Mouse (Mus musculus): ENCODE data around the gene Snx8. TPM values are rescaled to one million over a fixed set of nuclear protein-coding genes. Genes with fewer than 3 reads are reported as not detected.

Snx8 gene
- polyA plus RNA-seq, 1 experiment from 2014 or later = 19.3 TPM

DNA sequence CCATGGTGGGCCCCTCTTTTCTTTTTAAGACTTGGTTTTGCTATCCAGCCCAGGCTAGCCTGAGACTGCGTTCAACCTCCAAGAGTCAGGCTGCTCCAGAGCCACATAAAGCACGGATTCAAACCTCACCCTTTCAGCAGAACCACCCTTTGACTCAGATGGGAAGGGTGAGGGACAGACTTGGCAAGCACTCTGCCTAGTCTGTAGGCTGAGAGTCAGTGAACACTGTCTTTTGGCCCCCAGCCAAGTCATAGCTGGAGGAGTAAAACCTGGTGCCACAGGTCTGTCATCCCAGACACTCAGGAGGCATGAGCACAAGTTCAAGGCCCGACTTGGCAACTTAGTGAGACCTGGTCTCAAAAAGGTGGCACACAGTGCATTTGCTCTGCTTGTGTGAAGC is 72.3 kb downstream of the Snx8 start:
- Histone ChIP-seq H3K4me3 (replicated peaks; ENCODE audit: low read length) (no peak overlapping the region), H3K36me3 (ENCODE audit: control insufficient read depth, insufficient read depth, low read length) (no peaks in the 10 kb centered on the region), H3K9ac (ENCODE audit: low read length) (no peak overlapping the region), H3K27ac (ENCODE audit: low read length) (no peak overlapping the region), H3K4me1 (ENCODE audit: control insufficient read depth, insufficient read depth, low read length) (peaks cover 7% of the 10 kb centered on the region), H3K4me2 (ENCODE audit: low read depth, low read length) (no peak overlapping the region), H3K9me3 (replicated peaks; ENCODE audit: control insufficient read depth, low read length) (no peaks in the 10 kb centered on the region), H3K27me3 (ENCODE audit: control insufficient read depth, insufficient read depth, low read length) (no peaks in the 10 kb centered on the region)
- no peak for ATAC-seq (ENCODE audit: insufficient read depth, low FRiP score)
- WGBS = 74% methylated on average over 3 of the region's 3 CpGs

DNA sequence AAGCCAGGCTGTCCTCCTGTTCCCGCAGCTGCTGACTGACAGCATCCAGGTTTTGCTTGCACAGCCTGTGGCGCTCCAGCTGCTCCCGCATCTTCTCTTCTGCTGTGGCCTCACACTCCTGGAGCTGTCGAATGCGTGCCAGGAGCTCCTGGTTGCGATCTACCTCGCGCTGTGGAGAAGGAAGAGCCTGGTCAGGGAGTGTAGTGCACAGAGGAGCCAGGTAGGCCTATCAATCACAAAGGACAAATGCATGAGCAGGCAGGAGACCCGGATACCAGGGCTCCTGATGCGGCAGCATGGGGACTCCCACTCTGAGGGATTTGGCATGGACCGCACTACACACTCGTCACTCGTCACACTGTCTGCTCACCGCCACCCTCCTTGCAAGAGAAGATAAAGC is 81.5 kb downstream of the Snx8 start:
- ATAC-seq (ENCODE audit: insufficient read depth, low FRiP score) = no peak
- Histone ChIP-seq H3K36me3 (ENCODE audit: control insufficient read depth, insufficient read depth, low read length) (peaks cover 1% of the 10 kb centered on the region; the same call in 1 of the 2 replicates), H3K9ac (ENCODE audit: low read length) (no peak overlapping the region), H3K4me3 (replicated peaks; ENCODE audit: low read length) (no peak overlapping the region), H3K4me2 (ENCODE audit: low read depth, low read length) (no peak overlapping the region), H3K27me3 (ENCODE audit: control insufficient read depth, insufficient read depth, low read length) (no peaks in the 10 kb centered on the region), H3K4me1 (ENCODE audit: control insufficient read depth, insufficient read depth, low read length) (no peaks in the 10 kb centered on the region), H3K9me3 (replicated peaks; ENCODE audit: control insufficient read depth, low read length) (no peaks in the 10 kb centered on the region), H3K27ac (ENCODE audit: low read length) (no peak overlapping the region)
- 93% methylated on average over 14 of the region's 14 CpGs for WGBS

DNA sequence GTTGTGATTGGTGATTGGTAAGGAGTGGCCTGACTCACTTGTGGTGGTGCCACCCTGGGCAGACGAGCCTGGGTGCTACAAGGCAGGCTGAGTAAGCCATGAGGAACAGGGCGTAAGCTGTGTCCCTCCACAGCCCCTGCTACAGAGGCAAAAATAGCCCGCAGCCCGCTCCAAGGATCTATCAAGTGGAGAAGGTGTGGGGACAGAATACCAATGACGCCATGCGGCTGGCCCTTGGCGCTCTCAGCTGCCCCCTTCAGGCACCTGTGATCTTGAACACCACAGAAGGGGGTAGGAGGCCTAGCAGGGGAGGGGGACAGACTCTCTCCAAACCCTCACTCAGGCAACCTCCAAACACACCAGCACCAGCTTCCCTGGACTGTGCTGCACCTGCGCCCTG is 83.0 kb downstream of the Snx8 start:
- no peak overlapping the region for H3K9ac ChIP-seq (ENCODE audit: low read length)
- no peak overlapping the region for H3K4me2 ChIP-seq (ENCODE audit: low read depth, low read length)
- H3K9me3 ChIP-seq (replicated peaks; ENCODE audit: control insufficient read depth, low read length) = no peaks in the 10 kb centered on the region
- 87% methylated on average over 8 of the region's 8 CpGs for WGBS
- peaks cover 12% of the 10 kb centered on the region; the same call in 1 of the 2 replicates for H3K36me3 ChIP-seq (ENCODE audit: control insufficient read depth, insufficient read depth, low read length)
- ATAC-seq (ENCODE audit: insufficient read depth, low FRiP score) = no peak
- no peak overlapping the region for H3K27ac ChIP-seq (ENCODE audit: low read length)
- no peaks in the 10 kb centered on the region for H3K27me3 ChIP-seq (ENCODE audit: control insufficient read depth, insufficient read depth, low read length)
- no peaks in the 10 kb centered on the region for H3K4me1 ChIP-seq (ENCODE audit: control insufficient read depth, insufficient read depth, low read length)
- H3K4me3 ChIP-seq (replicated peaks; ENCODE audit: low read length) = no peak overlapping the region

DNA sequence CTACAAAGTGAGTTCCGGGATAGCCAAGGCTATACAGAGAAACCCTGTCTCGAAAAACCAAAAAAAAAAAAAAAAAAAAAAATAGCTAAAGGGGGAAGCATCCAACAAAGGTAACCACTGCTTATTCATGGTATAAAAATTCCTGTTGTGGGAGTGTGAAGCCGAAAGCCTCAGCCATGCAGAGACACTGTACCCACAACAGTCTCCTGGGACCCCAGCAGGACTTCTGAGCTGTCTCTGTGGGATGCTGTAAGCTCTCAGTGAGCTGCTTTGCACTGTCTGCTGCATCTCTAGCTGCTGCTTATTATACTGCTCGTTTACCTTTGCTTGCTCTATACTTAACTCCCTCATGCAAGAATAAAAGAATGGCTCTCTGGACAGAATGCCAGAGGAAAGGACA is 90.8 kb downstream of the Snx8 start:
- WGBS = 90% methylated on average over 4 of the region's 4 CpGs
- Histone ChIP-seq H3K4me3 (replicated peaks; ENCODE audit: low read length) (no peak overlapping the region), H3K9ac (ENCODE audit: low read length) (no peak overlapping the region), H3K36me3 (ENCODE audit: control insufficient read depth, insufficient read depth, low read length) (peaks cover 20% of the 10 kb centered on the region; the same call in 1 of the 2 replicates), H3K4me2 (ENCODE audit: low read depth, low read length) (no peak overlapping the region), H3K9me3 (replicated peaks; ENCODE audit: control insufficient read depth, low read length) (no peaks in the 10 kb centered on the region), H3K27me3 (ENCODE audit: control insufficient read depth, insufficient read depth, low read length) (no peaks in the 10 kb centered on the region), H3K27ac (ENCODE audit: low read length) (no peak overlapping the region), H3K4me1 (ENCODE audit: control insufficient read depth, insufficient read depth, low read length) (no peaks in the 10 kb centered on the region)
- ATAC-seq (ENCODE audit: insufficient read depth, low FRiP score) = no peak

DNA sequence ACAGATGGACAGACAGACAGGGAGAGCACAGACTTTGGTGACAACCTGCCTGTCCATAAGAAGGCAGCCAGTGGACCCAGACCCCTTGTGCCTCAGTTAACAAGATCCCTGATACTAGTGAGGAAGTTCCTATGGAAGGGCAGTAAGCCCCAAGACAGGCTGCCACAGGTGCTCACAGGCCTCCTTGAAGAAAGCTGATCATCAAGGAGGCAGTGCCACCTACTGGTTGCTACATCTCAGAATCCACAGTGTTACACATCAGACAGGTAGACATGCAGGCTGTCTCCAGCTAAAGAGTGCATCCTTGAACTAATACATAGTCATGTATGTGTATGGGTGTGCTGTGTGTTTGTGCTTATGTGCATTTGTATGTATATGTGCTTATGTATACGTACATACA is 96.9 kb downstream of the Snx8 start:
- Histone ChIP-seq H3K27me3 (ENCODE audit: control insufficient read depth, insufficient read depth, low read length) (no peaks in the 10 kb centered on the region), H3K9me3 (replicated peaks; ENCODE audit: control insufficient read depth, low read length) (no peaks in the 10 kb centered on the region), H3K36me3 (ENCODE audit: control insufficient read depth, insufficient read depth, low read length) (peaks cover 17% of the 10 kb centered on the region), H3K27ac (ENCODE audit: low read length) (no peak overlapping the region), H3K4me1 (ENCODE audit: control insufficient read depth, insufficient read depth, low read length) (no peaks in the 10 kb centered on the region), H3K4me3 (replicated peaks; ENCODE audit: low read length) (no peak overlapping the region), H3K4me2 (ENCODE audit: low read depth, low read length) (no peak overlapping the region), H3K9ac (ENCODE audit: low read length) (no peak overlapping the region)
- 88% methylated on average over 1 of the region's 1 CpGs for WGBS
- no peak for ATAC-seq (ENCODE audit: insufficient read depth, low FRiP score)

Small RNA genes within 50 kb of the gene (microRNA-seq; reads per million reads assigned to microRNA genes)
- not detected for gene Mir7038

Other genes starting within 250 kb of the Snx8 start
- gene Mad1l1, start 67.7 kb downstream of the Snx8 start, polyA plus RNA-seq (2015; fragmentation: Nextera tagmentation; extraction: Ambion mirVana) = 37.4 and 38.6 TPM in 2 replicates
- gene Nudt1, start 67.6 kb downstream of the Snx8 start, polyA plus RNA-seq (2015; fragmentation: Nextera tagmentation; extraction: Ambion mirVana) = 37.0 and 38.4 TPM in 2 replicates
- gene Mrm2, start 57.4 kb downstream of the Snx8 start, polyA plus RNA-seq (2015; fragmentation: Nextera tagmentation; extraction: Ambion mirVana) = 16.0 and 17.2 TPM in 2 replicates
- 64.3 and 72.7 TPM in 2 replicates for gene Eif3b, start 30.1 kb upstream of the Snx8 start, polyA plus RNA-seq (2015; fragmentation: Nextera tagmentation; extraction: Ambion mirVana)
- gene Gm4869, start 56.4 kb upstream of the Snx8 start, polyA plus RNA-seq (2015; fragmentation: Nextera tagmentation; extraction: Ambion mirVana) = not detected in 2 replicates
- 22.6 and 27.4 TPM in 2 replicates for gene Chst12, start 116.3 kb upstream of the Snx8 start, polyA plus RNA-seq (2015; fragmentation: Nextera tagmentation; extraction: Ambion mirVana)
- 0.71 TPM in 1 of 2 replicates, not detected in the other for gene Grifin, start 175.8 kb upstream of the Snx8 start, polyA plus RNA-seq (2015; fragmentation: Nextera tagmentation; extraction: Ambion mirVana)
- 21.5 and 21.6 TPM in 2 replicates for gene Lfng, start 218.1 kb upstream of the Snx8 start, polyA plus RNA-seq (2015; fragmentation: Nextera tagmentation; extraction: Ambion mirVana)